Mouse (Mus musculus): ENCODE results near the gene Slc26a1.
A peak's percentile ranks its signal among the peaks of the same experiment; 100 is the strongest.

GRCm38 (mm10) chr5:108668977-108669936 lies 6.1 kb downstream of the Slc26a1 start, which contains the start of gene Dgkq:
- TF ChIP-seq CTCF (IDR thresholded peaks at IDR 0.05; ENCODE audit: low read depth) (peak; percentile 85), EP300 (IDR thresholded peaks at IDR 0.05; ENCODE audit: low read depth) (no peak; the same call in 1 of the 2 replicates)

Measured in liver, postnatal 0 days (tissue).